Mouse (Mus musculus) forebrain, embryonic 10.5 days (tissue): ENCODE results near the gene Zbtb20. TPM values are rescaled to one million over a fixed set of nuclear protein-coding genes. Genes with fewer than 3 reads are reported as not detected.

Experiments
- DNase-seq: peaks from one replicate; pipeline ENCODE4 v3.0.0-alpha.2; 2017; ENCODE audit warnings: low spot score; ENCODE audit errors: extremely low spot score
- H3K27ac ChIP-seq: fragments of 300-500 bp; sonication (generic); 2 replicates; pipeline ENCODE4 v1.5.1; 2016; ENCODE audit warnings: mild to moderate bottlenecking
- H3K27me3 ChIP-seq: fragments of 300-500 bp; sonication (generic); 2 replicates; pipeline ENCODE4 v1.6.1; 2016; ENCODE audit warnings: mild to moderate bottlenecking; ENCODE audit not compliant: poor library complexity, severe bottlenecking
- H3K36me3 ChIP-seq: fragments of 300-500 bp; sonication (generic); replicated peaks from 2 replicates; pipeline ENCODE4 v1.6.1; 2016; ENCODE audit warnings: mild to moderate bottlenecking, moderate library complexity
- H3K4me1 ChIP-seq: fragments of 300-500 bp; sonication (generic); 2 replicates; pipeline ENCODE4 v1.6.1; 2016
- H3K4me3 ChIP-seq: fragments of 300-500 bp; sonication (generic); 2 replicates; pipeline ENCODE4 v1.5.1; 2016; ENCODE audit warnings: mild to moderate bottlenecking, moderate library complexity
- H3K9me3 ChIP-seq: fragments of 300-500 bp; sonication (generic); 2 replicates; pipeline ENCODE4 v1.6.1; 2016; ENCODE audit warnings: mild to moderate bottlenecking, moderate library complexity
- WGBS: fragments of 180-500 bp; shearing (Covaris S2); methylation state at CpG from one replicate; pipeline ENCODE4 v1.1.7; 2016; 5-methylcytosine and 5-hydroxymethylcytosine counted together
- polyA plus RNA-seq: library from polyadenylated mRNA; unstranded; fragments of >200 nt; fragmentation: Nextera tagmentation; extraction: Ambion mirVana; gene quantifications from 2 replicates; pipeline ENCODE4 v1.2.1, GENCODE M21; 2016

Gene Zbtb20
- polyA plus RNA-seq, 1 experiment from 2014 or later: 17.3 TPM

- WGBS: 85% methylated on average over 3 of the region's 3 CpGs
These were observed 601.2 kb downstream of the Zbtb20 start for GRCm38 (mm10) chr16:43476921-43477320.

GRCm38 (mm10) chr16:43478352-43478751 is 602.7 kb downstream of the Zbtb20 start:
- no peaks in the 10 kb centered on the region for H3K9me3 ChIP-seq
- H3K27me3 ChIP-seq: no peaks in the 10 kb centered on the region
- no peaks in the 10 kb centered on the region for H3K4me1 ChIP-seq
- DNase-seq: no peak
- 91% methylated on average over 1 of the region's 1 CpGs for WGBS
- no peak overlapping the region for H3K4me3 ChIP-seq
- no peak overlapping the region for H3K27ac ChIP-seq
- H3K36me3 ChIP-seq: no peaks in the 10 kb centered on the region

More at GRCm38 (mm10) chr16:43476921-43477320, 601.2 kb downstream of the Zbtb20 start:
- Histone ChIP-seq H3K4me1 (no peaks in the 10 kb centered on the region), H3K36me3 (no peaks in the 10 kb centered on the region), H3K27ac (no peak overlapping the region), H3K9me3 (no peaks in the 10 kb centered on the region), H3K27me3 (no peaks in the 10 kb centered on the region), H3K4me3 (no peak overlapping the region)
- DNase-seq: no peak

- WGBS: 91% methylated on average over 6 of the region's 6 CpGs
- Histone ChIP-seq H3K9me3 (no peaks in the 10 kb centered on the region), H3K27ac (no peak overlapping the region), H3K4me1 (no peaks in the 10 kb centered on the region), H3K4me3 (no peak overlapping the region), H3K36me3 (no peaks in the 10 kb centered on the region), H3K27me3 (no peaks in the 10 kb centered on the region)
- DNase-seq: no peak
These were observed 604.9 kb downstream of the Zbtb20 start for GRCm38 (mm10) chr16:43480532-43480931.

- DNase-seq: no peak
- Histone ChIP-seq H3K36me3 (no peaks in the 10 kb centered on the region), H3K4me3 (no peak overlapping the region), H3K27me3 (no peaks in the 10 kb centered on the region), H3K27ac (no peak overlapping the region), H3K4me1 (no peaks in the 10 kb centered on the region), H3K9me3 (no peaks in the 10 kb centered on the region)
- 58% methylated on average over 3 of the region's 3 CpGs for WGBS
These were observed 606.4 kb downstream of the Zbtb20 start for GRCm38 (mm10) chr16:43482125-43482524.

GRCm38 (mm10) chr16:43482738-43483137 is 607.1 kb downstream of the Zbtb20 start:
- H3K4me1 ChIP-seq: no peaks in the 10 kb centered on the region
- 96% methylated on average over 2 of the region's 2 CpGs for WGBS
- DNase-seq: no peak
- H3K36me3 ChIP-seq: no peaks in the 10 kb centered on the region
- no peak overlapping the region for H3K27ac ChIP-seq
- H3K9me3 ChIP-seq: no peaks in the 10 kb centered on the region
- H3K4me3 ChIP-seq: no peak overlapping the region
- H3K27me3 ChIP-seq: no peaks in the 10 kb centered on the region

GRCm38 (mm10) chr16:43484400-43484799 is 608.7 kb downstream of the Zbtb20 start:
- no peak overlapping the region for H3K4me3 ChIP-seq
- no peaks in the 10 kb centered on the region for H3K4me1 ChIP-seq
- no peaks in the 10 kb centered on the region for H3K36me3 ChIP-seq
- no peaks in the 10 kb centered on the region for H3K9me3 ChIP-seq
- 91% methylated on average over 4 of the region's 4 CpGs for WGBS
- H3K27ac ChIP-seq: no peak overlapping the region
- DNase-seq: no peak
- H3K27me3 ChIP-seq: no peaks in the 10 kb centered on the region

- Histone ChIP-seq H3K4me1 (peaks cover 3% of the 10 kb centered on the region; the same call in 1 of the 2 replicates), H3K9me3 (no peaks in the 10 kb centered on the region), H3K36me3 (no peaks in the 10 kb centered on the region), H3K27ac (no peak overlapping the region), H3K4me3 (no peak overlapping the region), H3K27me3 (no peaks in the 10 kb centered on the region)
- DNase-seq: no peak
- WGBS: 89% methylated on average over 3 of the region's 3 CpGs
These were observed 613.7 kb downstream of the Zbtb20 start for GRCm38 (mm10) chr16:43489362-43489761.

GRCm38 (mm10) chr16:43489984-43490383 is 614.3 kb downstream of the Zbtb20 start:
- Histone ChIP-seq H3K27ac (no peak overlapping the region), H3K9me3 (no peaks in the 10 kb centered on the region), H3K36me3 (no peaks in the 10 kb centered on the region), H3K4me3 (no peak overlapping the region), H3K4me1 (peaks cover 3% of the 10 kb centered on the region; the same call in 1 of the 2 replicates), H3K27me3 (no peaks in the 10 kb centered on the region)
- no peak for DNase-seq
- 94% methylated on average over 12 of the region's 12 CpGs for WGBS

- Histone ChIP-seq H3K27me3 (no peaks in the 10 kb centered on the region), H3K36me3 (no peaks in the 10 kb centered on the region), H3K4me3 (no peak overlapping the region), H3K4me1 (peaks cover 3% of the 10 kb centered on the region; the same call in 1 of the 2 replicates), H3K27ac (no peak overlapping the region), H3K9me3 (no peaks in the 10 kb centered on the region)
- DNase-seq: no peak
- 84% methylated on average over 1 of the region's 1 CpGs for WGBS
These were observed 617.2 kb downstream of the Zbtb20 start for GRCm38 (mm10) chr16:43492863-43493262.

- WGBS: 55% methylated on average over 5 of the region's 5 CpGs
- Histone ChIP-seq H3K9me3 (no peaks in the 10 kb centered on the region), H3K27ac (no peak overlapping the region), H3K4me3 (no peak overlapping the region), H3K4me1 (peaks cover 3% of the 10 kb centered on the region; the same call in 1 of the 2 replicates), H3K36me3 (no peaks in the 10 kb centered on the region), H3K27me3 (no peaks in the 10 kb centered on the region)
- DNase-seq: no peak
These were observed 618.1 kb downstream of the Zbtb20 start for GRCm38 (mm10) chr16:43493596-43494385.

GRCm38 (mm10) chr16:43495175-43495818 is 619.6 kb downstream of the Zbtb20 start:
- Histone ChIP-seq H3K4me1 (peaks cover 3% of the 10 kb centered on the region; the same call in 1 of the 2 replicates), H3K9me3 (no peaks in the 10 kb centered on the region), H3K27ac (no peak overlapping the region), H3K36me3 (no peaks in the 10 kb centered on the region), H3K4me3 (no peak overlapping the region), H3K27me3 (no peaks in the 10 kb centered on the region)
- DNase-seq: no peak
- WGBS: 88% methylated on average over 9 of the region's 9 CpGs

- H3K27me3 ChIP-seq: peaks cover 12% of the 10 kb centered on the region
- no peaks in the 10 kb centered on the region for H3K36me3 ChIP-seq
- DNase-seq: no peak
- no peaks in the 10 kb centered on the region for H3K9me3 ChIP-seq
- WGBS: 91% methylated on average over 2 of the region's 2 CpGs
- H3K4me3 ChIP-seq: no peak overlapping the region
- H3K27ac ChIP-seq: no peak overlapping the region
- H3K4me1 ChIP-seq: peaks cover 4% of the 10 kb centered on the region
These were observed 621.4 kb downstream of the Zbtb20 start for GRCm38 (mm10) chr16:43497093-43497492.
